Mouse (Mus musculus) spleen, postnatal 14 days (tissue): Measurements from ENCODE around the gene Epha5.

ENCODE experiments used
- DNase-seq, 2 experiments: peaks; one replicate each; pipeline ENCODE4 v3.0.0; 2021 to 2022; ENCODE audit warnings: low spot score in 2 of 2

Gene Epha5

GRCm38 (mm10) chr5:84417062-84417879 lies at the start of gene Epha5:
Epha5 (minus strand) TSS chr5:84417382.
- no peak for DNase-seq

GRCm38 (mm10) chr5:84456216-84456615 lies 39.0 kb upstream of the Epha5 start:
- DNase-seq, result no peak

- DNase-seq, result no peak
Observed at GRCm38 (mm10) chr5:84454641-84455040, 37.5 kb upstream of the Epha5 start.

GRCm38 (mm10) chr5:84453839-84454238 lies 36.7 kb upstream of the Epha5 start:
- no peak for DNase-seq

GRCm38 (mm10) chr5:84440232-84440631 lies 23.1 kb upstream of the Epha5 start:
- DNase-seq, result no peak

GRCm38 (mm10) chr5:84415961-84416821 lies 991 bp downstream of the Epha5 start:
- no peak for DNase-seq

- DNase-seq, result no peak
Observed at GRCm38 (mm10) chr5:84414931-84415431, 2.2 kb downstream of the Epha5 start.

- DNase-seq, result no peak
Observed at GRCm38 (mm10) chr5:84413026-84413425, 4.2 kb downstream of the Epha5 start.

- DNase-seq, result no peak
Observed at GRCm38 (mm10) chr5:84408370-84408769, 8.8 kb downstream of the Epha5 start.

- DNase-seq, result no peak
Observed at GRCm38 (mm10) chr5:84397085-84397484, 20.1 kb downstream of the Epha5 start.

- no peak for DNase-seq
Observed at GRCm38 (mm10) chr5:84365334-84365733, 51.8 kb downstream of the Epha5 start.

- no peak for DNase-seq
Observed at GRCm38 (mm10) chr5:84359430-84359829, 57.8 kb downstream of the Epha5 start.

GRCm38 (mm10) chr5:84353069-84353468 lies 64.1 kb downstream of the Epha5 start:
- DNase-seq, result no peak

GRCm38 (mm10) chr5:84346728-84347499 lies 70.3 kb downstream of the Epha5 start:
- DNase-seq, result no peak

- no peak for DNase-seq
Observed at GRCm38 (mm10) chr5:84335834-84336465, 81.2 kb downstream of the Epha5 start.

- DNase-seq, result no peak
Observed at GRCm38 (mm10) chr5:84334481-84334880, 82.7 kb downstream of the Epha5 start.

GRCm38 (mm10) chr5:84331631-84332030 lies 85.6 kb downstream of the Epha5 start:
- DNase-seq, result no peak

- no peak for DNase-seq
Observed at GRCm38 (mm10) chr5:84320553-84320952, 96.6 kb downstream of the Epha5 start.

- DNase-seq, result no peak
Observed at GRCm38 (mm10) chr5:84320138-84320537, 97.0 kb downstream of the Epha5 start.

GRCm38 (mm10) chr5:84318814-84319340 lies 98.3 kb downstream of the Epha5 start:
- no peak for DNase-seq

GRCm38 (mm10) chr5:84317839-84318238 lies 99.3 kb downstream of the Epha5 start:
- no peak for DNase-seq
